In genomic region chr5:120436885-120437495, GRCm38 (mm10) we compare ENCODE assay signal across 16 mouse cellular contexts. TPM values are rescaled to one million over a fixed set of nuclear protein-coding genes. Genes with fewer than 3 reads are reported as not detected.
DNase-seq lines count a peak whose midpoint lies in the region; ATAC-seq lines count a peak whose summit lies in the region.
"Had no signal": no experiment of that assay in that cellular context is flagged by ENCODE, and none has a peak within 500 bp of the region (broad histone marks: within the 10 kb centered on the region; RNA-seq: fewer than 3 reads in every experiment).

No protein-coding gene starts in this region.

- ATAC-seq in intestine, embryonic 14.5 days (replicated peaks; ENCODE audit: low FRiP score, low TSS enrichment, low read depth), result no peak
- no peak for ATAC-seq in intestine, embryonic 16.5 days
- no peak; the same call in 1 of the 2 replicates for ATAC-seq in midbrain, embryonic 12.5 days (ENCODE audit: low FRiP score, low read depth)
- ATAC-seq in inflammation-experienced regulatory T-cells, adult 6 months, result no peak
- ATAC-seq: Patski had no signal

- no peaks in the 10 kb centered on the region for H3K36me3 ChIP-seq in intestine, embryonic 14.5 days (ENCODE audit: control insufficient read depth, insufficient read depth, low read length)
- H3K36me3 ChIP-seq in intestine, embryonic 16.5 days (ENCODE audit: control insufficient read depth, insufficient read depth, low read length), result no peaks in the 10 kb centered on the region
- no peaks in the 10 kb centered on the region for H3K36me3 ChIP-seq in hindbrain, embryonic 10.5 days
- no peaks in the 10 kb centered on the region for H3K36me3 ChIP-seq in midbrain, embryonic 12.5 days
- H3K36me3 ChIP-seq: liver, embryonic 15.5 days had no signal

- H3K4me2 ChIP-seq in intestine, embryonic 14.5 days (ENCODE audit: low read length), result no peak overlapping the region
- H3K4me2 ChIP-seq in intestine, embryonic 16.5 days (ENCODE audit: low read depth, low read length), result no peak overlapping the region
- H3K4me2 ChIP-seq in midbrain, embryonic 12.5 days (replicated peaks), result peak overlapping the region; percentile 65

- H3K27me3 ChIP-seq in intestine, embryonic 14.5 days (replicated peaks; ENCODE audit: control insufficient read depth, insufficient read depth, low read length), result peaks cover 90% of the 10 kb centered on the region
- peaks cover 87% of the 10 kb centered on the region for H3K27me3 ChIP-seq in intestine, embryonic 16.5 days (replicated peaks; ENCODE audit: control insufficient read depth, insufficient read depth, low read length)
- peaks cover 97% of the 10 kb centered on the region for H3K27me3 ChIP-seq in hindbrain, embryonic 10.5 days (ENCODE audit: insufficient read depth, poor library complexity, severe bottlenecking)
- peaks cover 91% of the 10 kb centered on the region for H3K27me3 ChIP-seq in midbrain, embryonic 12.5 days

- WGBS in intestine, embryonic 14.5 days, result 1% methylated on average over 18 of the region's 18 CpGs
- 0% methylated on average over 17 of the region's 18 CpGs for WGBS in intestine, embryonic 16.5 days
- 1% methylated on average over 18 of the region's 18 CpGs for WGBS in hindbrain, embryonic 10.5 days
- 2% methylated on average over 18 of the region's 18 CpGs for WGBS in midbrain, embryonic 12.5 days

- peaks cover 3% of the 10 kb centered on the region; the same call in 1 of the 2 replicates for H3K4me1 ChIP-seq in intestine, embryonic 14.5 days (replicated peaks; ENCODE audit: control insufficient read depth, insufficient read depth, low read length)
- peaks cover 18% of the 10 kb centered on the region for H3K4me1 ChIP-seq in intestine, embryonic 16.5 days (ENCODE audit: control insufficient read depth, insufficient read depth, low read length)
- H3K4me1 ChIP-seq in hindbrain, embryonic 10.5 days (replicated peaks), result peaks cover 72% of the 10 kb centered on the region
- H3K4me1 ChIP-seq in midbrain, embryonic 12.5 days, result peaks cover 60% of the 10 kb centered on the region

- H3K4me3 ChIP-seq in intestine, embryonic 14.5 days (ENCODE audit: low read depth, low read length), result no peak overlapping the region
- H3K4me3 ChIP-seq in intestine, embryonic 16.5 days (ENCODE audit: low read length), result no peak overlapping the region
- H3K4me3 ChIP-seq in hindbrain, embryonic 10.5 days, result peak overlapping the region; percentile 57
- H3K4me3 ChIP-seq in midbrain, embryonic 12.5 days, result peak overlapping the region; percentile 55

- no peak overlapping the region for H3K27ac ChIP-seq in intestine, embryonic 14.5 days (ENCODE audit: low read depth)
- no peak overlapping the region for H3K27ac ChIP-seq in intestine, embryonic 16.5 days (ENCODE audit: low read length)
- H3K27ac ChIP-seq in hindbrain, embryonic 10.5 days, result peak overlapping the region; percentile 86
- H3K27ac ChIP-seq in midbrain, embryonic 12.5 days (replicated peaks), result peak overlapping the region; percentile 90
- H3K27ac ChIP-seq: liver, embryonic 15.5 days had no signal

- H3K9ac ChIP-seq in intestine, embryonic 14.5 days (ENCODE audit: low read length), result no peak overlapping the region
- no peak overlapping the region for H3K9ac ChIP-seq in intestine, embryonic 16.5 days (ENCODE audit: low read depth, low read length)
- peak overlapping the region; percentile 77 for H3K9ac ChIP-seq in midbrain, embryonic 12.5 days (replicated peaks)
- H3K9ac ChIP-seq: liver, embryonic 15.5 days had no signal

- DNase-seq in intestine, embryonic 14.5 days (ENCODE audit: low spot score), result peak; percentile 67
- peak; percentile 45 for DNase-seq in hindbrain, embryonic 10.5 days (ENCODE audit: low spot score)
- DNase-seq in layer of hippocampus, postnatal 36 days, result no peak
- no peak for DNase-seq in ovary, postnatal 10 days (ENCODE audit: low spot score)
- DNase-seq in lung, postnatal 4 days, result no peak
- DNase-seq: cerebellum, adult 9-11 months; gastrocnemius, postnatal 10 days; kidney, postnatal 14 days; thymus, adult 2 months had no signal

- H3K9me3 ChIP-seq in intestine, embryonic 14.5 days (ENCODE audit: control insufficient read depth, low read length), result no peaks in the 10 kb centered on the region
- no peaks in the 10 kb centered on the region for H3K9me3 ChIP-seq in intestine, embryonic 16.5 days (ENCODE audit: control insufficient read depth, low read length)
- no peaks in the 10 kb centered on the region for H3K9me3 ChIP-seq in hindbrain, embryonic 10.5 days
- no peaks in the 10 kb centered on the region for H3K9me3 ChIP-seq in midbrain, embryonic 12.5 days
- H3K9me3 ChIP-seq: liver, embryonic 15.5 days had no signal

RNA-seq across cellular contexts. Expression of gene Lhx5, which starts 5.5 kb away (rescaled TPM):
- not detected in 2 replicates for polyA plus RNA-seq in intestine, embryonic 14.5 days (2014; fragmentation: Nextera tagmentation; extraction: Ambion mirVana)
- polyA plus RNA-seq in intestine, embryonic 16.5 days (2015; fragmentation: Nextera tagmentation; extraction: Ambion mirVana), result not detected in 2 replicates
- 12.1 and 34.0 TPM in 2 replicates for polyA plus RNA-seq in hindbrain, embryonic 10.5 days (2016; fragmentation: Nextera tagmentation; extraction: Ambion mirVana)
- 45.2 and 51.9 TPM in 2 replicates for polyA plus RNA-seq in midbrain, embryonic 12.5 days (2016; fragmentation: Nextera tagmentation; extraction: Ambion mirVana)
- under 1 TPM in 1 of 2 experiments, not detected in 1; 0.13 TPM for total RNA-seq in layer of hippocampus, postnatal 36 days (2021)
- not detected for polyA plus RNA-seq in inflammation-experienced regulatory T-cells, adult 6 months (2017; shearing (Covaris generic))
- total RNA-seq: gastrocnemius, postnatal 10 days had no signal
- polyA plus RNA-seq: heart, embryonic 16.5 days; liver, embryonic 15.5 days; spleen, adult 2 months had no signal

RNA-seq across cellular contexts. Expression of gene Sdsl, which starts 35.6 kb away (rescaled TPM):
- 8.4 and 9.9 TPM in 2 replicates for polyA plus RNA-seq in intestine, embryonic 14.5 days (2014; fragmentation: Nextera tagmentation; extraction: Ambion mirVana)
- 19.9 and 20.2 TPM in 2 replicates for polyA plus RNA-seq in intestine, embryonic 16.5 days (2015; fragmentation: Nextera tagmentation; extraction: Ambion mirVana)
- polyA plus RNA-seq in hindbrain, embryonic 10.5 days (2016; fragmentation: Nextera tagmentation; extraction: Ambion mirVana), result 6.2 and 7.9 TPM in 2 replicates
- polyA plus RNA-seq in midbrain, embryonic 12.5 days (2016; fragmentation: Nextera tagmentation; extraction: Ambion mirVana), result 6.4 and 7.5 TPM in 2 replicates
- total RNA-seq in layer of hippocampus, postnatal 36 days (2021), result 1 to 10 TPM; 6.9 to 8.3 TPM
- polyA plus RNA-seq in inflammation-experienced regulatory T-cells, adult 6 months (2017; shearing (Covaris generic)), result not detected

RNA-seq across cellular contexts. Expression of gene Sds, which starts 39.3 kb away (rescaled TPM):
- polyA plus RNA-seq in intestine, embryonic 14.5 days (2014; fragmentation: Nextera tagmentation; extraction: Ambion mirVana), result not detected in 2 replicates
- 0.18 and 0.37 TPM in 2 replicates for polyA plus RNA-seq in intestine, embryonic 16.5 days (2015; fragmentation: Nextera tagmentation; extraction: Ambion mirVana)
- polyA plus RNA-seq in hindbrain, embryonic 10.5 days (2016; fragmentation: Nextera tagmentation; extraction: Ambion mirVana), result not detected in 2 replicates
- not detected in 2 replicates for polyA plus RNA-seq in midbrain, embryonic 12.5 days (2016; fragmentation: Nextera tagmentation; extraction: Ambion mirVana)
- total RNA-seq in layer of hippocampus, postnatal 36 days (2021), result not detected
- polyA plus RNA-seq in inflammation-experienced regulatory T-cells, adult 6 months (2017; shearing (Covaris generic)), result not detected
- total RNA-seq: gastrocnemius, postnatal 10 days had no signal
- polyA plus RNA-seq: spleen, adult 2 months had no signal

Comparison
In these comparisons a context has a peak if more than half of its experiments do, and no peak if none do; other contexts are left out.
1. DNase-seq: peak in intestine, embryonic 14.5 days (single experiment) and hindbrain, embryonic 10.5 days (single experiment); none in layer of hippocampus, postnatal 36 days (0 of 2), ovary, postnatal 10 days (single experiment) and lung, postnatal 4 days (0 of 2).
2. H3K27ac ChIP-seq: peak in hindbrain, embryonic 10.5 days (single experiment) and midbrain, embryonic 12.5 days (single experiment); none in intestine, embryonic 14.5 days (single experiment) and intestine, embryonic 16.5 days (single experiment).
3. H3K4me3 ChIP-seq: peak in hindbrain, embryonic 10.5 days (single experiment) and midbrain, embryonic 12.5 days (single experiment); none in intestine, embryonic 14.5 days (single experiment) and intestine, embryonic 16.5 days (single experiment).
4. RNA of gene Lhx5, which starts 5.5 kb away (polyA plus RNA-seq): 45.2 to 51.9 TPM in midbrain, embryonic 12.5 days and 12.1 to 34.0 TPM in hindbrain, embryonic 10.5 days; not detected in inflammation-experienced regulatory T-cells, adult 6 months, not detected in intestine, embryonic 14.5 days and not detected in intestine, embryonic 16.5 days; every median in the first group is over 10 times any median in the second.